Mouse (Mus musculus) gonadal fat pad, adult 2 months (tissue): Measurements from ENCODE around the gene Slc38a3. TPM values are rescaled to one million over a fixed set of nuclear protein-coding genes. Genes with fewer than 3 reads are reported as not detected.
"Not testable (repeated sequence)": the region's sequence is repeated elsewhere in the genome, so short reads cannot be mapped to it uniquely, and the experiment has no call there.

Experiments used
- DNase-seq: peaks from one replicate; pipeline ENCODE4 v3.0.0-alpha.2; 2012; ENCODE audit warnings: low read depth
- polyA plus RNA-seq: library from polyadenylated mRNA; depleted of rRNA; stranded (reverse); fragments of >200 nt; gene quantifications from 2 replicates; pipeline ENCODE4 v1.2.3, GENCODE M21; 2012

Slc38a3 gene
- polyA plus RNA-seq, 1 experiment: 10.5 TPM

DNA sequence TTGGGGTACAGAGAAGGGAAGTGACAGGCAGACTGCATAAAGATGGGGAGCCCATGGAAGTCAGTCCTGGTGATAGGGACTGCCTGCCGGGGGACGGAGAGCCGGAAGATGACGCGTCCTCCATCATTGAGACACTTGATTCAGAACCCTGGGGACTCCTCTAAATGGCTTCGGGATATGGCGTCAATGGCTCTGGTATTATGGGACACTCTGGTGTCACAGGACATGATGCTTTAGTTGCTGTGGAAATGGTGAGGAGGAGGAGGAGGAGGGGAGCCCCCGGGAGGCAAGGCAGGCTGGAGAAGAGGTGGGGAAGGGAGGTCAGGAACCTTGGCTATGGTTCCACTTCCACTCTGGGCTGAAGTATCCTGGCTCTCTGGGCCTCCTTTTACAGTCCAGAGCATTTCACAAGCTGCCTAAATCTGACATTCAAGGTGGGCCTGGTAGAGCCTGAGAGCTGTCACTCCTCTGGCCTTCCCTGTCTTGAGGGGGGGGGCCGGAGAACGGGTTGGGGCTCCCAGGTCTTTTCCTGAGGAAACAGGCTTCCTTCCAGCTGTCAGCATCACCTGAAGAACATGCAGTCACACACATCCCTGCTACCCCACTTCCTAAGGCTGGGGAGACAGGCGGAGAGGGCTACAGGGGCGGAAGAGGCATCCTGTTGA, 26.2 kb upstream of the Slc38a3 start:
- no peak for DNase-seq

DNA sequence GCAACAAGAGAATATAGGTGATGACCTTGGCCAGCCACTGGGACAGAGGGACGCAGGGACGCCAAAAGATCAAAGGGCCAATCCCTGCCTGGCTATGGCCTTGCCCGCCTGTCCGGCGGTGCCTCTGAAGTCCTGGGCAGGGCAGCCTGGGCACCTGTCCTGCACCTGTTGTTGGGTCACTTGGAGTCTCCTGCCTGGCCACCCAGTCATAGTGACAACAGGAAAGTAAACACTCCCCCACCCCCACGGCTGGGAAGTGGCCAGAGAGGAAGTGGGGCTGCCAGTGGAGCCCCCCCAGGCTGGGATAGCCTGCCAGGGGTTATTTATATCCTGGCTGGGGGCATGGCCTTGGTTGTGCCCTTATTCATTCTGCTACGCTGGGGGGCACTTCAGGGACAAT, 25.3 kb upstream of the Slc38a3 start:
- DNase-seq: no peak

- no peak for DNase-seq
These were observed 24.2 kb upstream of the Slc38a3 start for GRCm38 (mm10) chr9:107693433-107693987.

- no peak for DNase-seq
These were observed 23.5 kb upstream of the Slc38a3 start for GRCm38 (mm10) chr9:107692785-107693184.

DNA sequence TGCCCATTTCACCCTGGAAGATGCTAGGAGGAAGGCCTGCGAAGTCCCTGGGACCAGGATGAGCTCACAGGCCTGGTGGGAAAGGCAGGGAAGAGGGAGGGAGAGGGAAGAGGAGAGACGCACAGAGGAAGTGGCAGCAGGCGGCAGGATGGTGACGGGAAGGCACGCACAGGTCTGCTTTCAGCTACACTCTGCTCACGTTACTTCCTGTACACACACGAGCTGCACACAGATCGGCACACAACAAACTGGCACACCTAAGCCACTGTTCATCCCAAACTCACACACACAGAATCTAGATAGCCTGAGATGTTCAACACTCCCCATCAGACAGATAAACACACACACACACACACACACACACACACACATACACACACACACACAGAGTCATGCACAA, 21.1 kb upstream of the Slc38a3 start:
- DNase-seq: no peak

GRCm38 (mm10) chr9:107688939-107689338, 19.6 kb upstream of the Slc38a3 start:
- no peak for DNase-seq

GRCm38 (mm10) chr9:107688415-107688814, 19.1 kb upstream of the Slc38a3 start:
- DNase-seq: no peak

DNA sequence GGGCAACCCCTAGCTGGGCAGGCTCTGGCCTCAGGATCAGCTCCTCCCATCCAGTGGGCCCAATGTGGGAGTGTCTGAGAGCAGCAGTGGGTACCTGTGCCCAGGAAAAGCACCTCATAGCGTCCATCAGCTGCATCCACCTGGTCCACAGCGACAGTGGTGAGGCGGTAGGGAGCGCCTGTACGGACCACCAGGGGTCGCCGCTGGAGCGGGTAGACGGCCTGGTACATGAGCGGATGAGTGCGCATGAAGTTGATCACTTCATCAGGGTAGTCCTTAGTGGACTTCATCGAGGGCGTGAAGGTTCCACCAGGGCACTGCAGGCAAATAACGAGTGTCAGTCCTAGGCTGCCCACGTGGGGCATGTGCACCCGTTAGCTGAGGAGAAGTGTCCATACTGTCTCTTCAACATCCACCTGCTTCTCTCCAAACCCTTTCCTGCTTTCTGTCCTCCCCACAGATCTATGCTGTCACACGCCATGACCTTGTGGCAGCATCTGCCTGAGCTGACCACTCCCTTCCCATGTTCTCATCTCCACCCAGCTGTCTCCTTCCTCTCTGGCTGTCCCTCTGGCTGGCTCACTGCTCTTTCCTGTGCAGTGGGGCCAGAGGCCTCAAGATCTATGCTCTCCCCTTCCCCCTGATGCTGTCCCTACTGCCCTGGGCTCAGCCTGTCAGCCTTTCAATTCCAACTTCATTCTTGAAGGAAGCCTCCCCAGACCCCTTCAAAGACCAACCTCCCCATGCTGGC, 16.1 kb upstream of the Slc38a3 start:
- no peak for DNase-seq

GRCm38 (mm10) chr9:107682405-107682804, 13.1 kb upstream of the Slc38a3 start:
- no peak for DNase-seq

DNA sequence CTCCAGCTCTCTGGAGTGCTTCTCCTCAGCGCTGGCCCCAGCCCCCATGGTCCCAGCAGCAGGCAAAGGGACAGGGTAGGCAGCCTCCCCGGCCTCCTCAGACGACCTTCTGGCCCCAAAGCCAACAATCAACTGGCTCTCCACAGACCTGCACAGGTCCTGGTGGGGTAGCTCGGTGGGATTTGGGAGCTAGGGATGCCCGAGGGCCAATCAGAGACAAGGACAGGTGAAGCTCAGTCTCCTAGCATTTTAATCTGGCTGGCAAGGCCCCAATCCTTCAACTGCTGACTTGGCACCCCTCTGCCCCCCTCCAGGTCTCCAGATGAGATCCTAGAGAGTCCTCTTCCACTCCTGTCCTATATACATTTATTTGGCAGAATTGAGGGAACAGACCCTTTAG, 10.2 kb upstream of the Slc38a3 start, which contains the start of gene Gnat1:
Gnat1 (minus strand) TSS at position 212 of the 400 bp plus-strand sequence.
- no peak for DNase-seq

DNA sequence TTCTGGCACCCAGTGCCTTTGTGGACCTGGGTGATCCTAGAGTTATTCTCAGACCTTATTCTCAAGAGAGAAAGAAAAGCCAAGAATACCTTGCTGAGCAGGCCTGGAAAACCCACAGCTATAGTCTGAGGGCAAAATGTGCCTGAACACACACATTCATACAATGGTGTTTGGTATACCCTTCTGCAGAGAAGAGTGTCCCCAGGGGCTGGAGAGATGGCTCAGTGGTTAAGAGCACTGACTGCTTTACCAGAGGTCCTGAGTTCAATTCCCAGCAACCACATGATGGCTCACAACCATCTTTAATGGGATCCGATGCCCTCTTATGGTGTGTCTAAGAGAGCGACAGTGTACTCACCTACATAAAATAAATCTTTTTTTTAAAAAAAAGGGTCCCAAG, 9.5 kb upstream of the Slc38a3 start:
- no peak for DNase-seq

GRCm38 (mm10) chr9:107677819-107678526, 8.6 kb upstream of the Slc38a3 start:
- not testable (repeated sequence) for DNase-seq

- no peak for DNase-seq
These were observed 7.9 kb upstream of the Slc38a3 start for GRCm38 (mm10) chr9:107677091-107677784.

GRCm38 (mm10) chr9:107676302-107676701, 7.0 kb upstream of the Slc38a3 start:
- DNase-seq: no peak

DNA sequence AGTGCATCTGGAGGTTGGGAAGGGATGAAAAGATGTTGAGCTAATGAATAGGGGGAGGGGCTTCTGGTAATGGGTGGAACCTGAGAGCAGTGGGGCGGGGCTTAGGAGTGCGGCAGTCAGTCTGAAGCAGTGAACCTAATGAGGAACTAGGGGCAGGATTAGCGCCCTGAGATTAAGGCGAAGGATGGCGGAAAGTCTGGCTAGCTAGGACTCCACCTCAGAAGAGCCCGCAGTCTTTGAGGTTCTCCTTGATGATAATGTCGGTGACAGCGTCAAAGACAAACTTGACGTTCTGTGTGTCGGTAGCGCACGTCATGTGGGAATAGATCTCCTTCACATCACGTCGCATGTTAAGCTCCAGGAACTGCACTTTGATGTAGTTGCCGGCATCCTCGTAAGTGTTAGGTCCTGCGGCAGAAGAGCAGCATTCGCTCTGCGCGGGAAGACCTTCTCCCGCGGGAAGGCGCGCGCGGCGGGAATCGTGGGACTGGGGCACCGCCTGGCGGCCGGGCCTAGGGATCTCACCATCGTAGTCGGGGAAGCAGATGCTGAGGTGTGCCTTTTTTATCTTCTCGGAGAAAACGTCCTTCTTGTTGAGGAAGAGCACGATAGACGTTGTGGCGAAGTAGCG, 6.5 kb upstream of the Slc38a3 start:
- DNase-seq: no peak

DNA sequence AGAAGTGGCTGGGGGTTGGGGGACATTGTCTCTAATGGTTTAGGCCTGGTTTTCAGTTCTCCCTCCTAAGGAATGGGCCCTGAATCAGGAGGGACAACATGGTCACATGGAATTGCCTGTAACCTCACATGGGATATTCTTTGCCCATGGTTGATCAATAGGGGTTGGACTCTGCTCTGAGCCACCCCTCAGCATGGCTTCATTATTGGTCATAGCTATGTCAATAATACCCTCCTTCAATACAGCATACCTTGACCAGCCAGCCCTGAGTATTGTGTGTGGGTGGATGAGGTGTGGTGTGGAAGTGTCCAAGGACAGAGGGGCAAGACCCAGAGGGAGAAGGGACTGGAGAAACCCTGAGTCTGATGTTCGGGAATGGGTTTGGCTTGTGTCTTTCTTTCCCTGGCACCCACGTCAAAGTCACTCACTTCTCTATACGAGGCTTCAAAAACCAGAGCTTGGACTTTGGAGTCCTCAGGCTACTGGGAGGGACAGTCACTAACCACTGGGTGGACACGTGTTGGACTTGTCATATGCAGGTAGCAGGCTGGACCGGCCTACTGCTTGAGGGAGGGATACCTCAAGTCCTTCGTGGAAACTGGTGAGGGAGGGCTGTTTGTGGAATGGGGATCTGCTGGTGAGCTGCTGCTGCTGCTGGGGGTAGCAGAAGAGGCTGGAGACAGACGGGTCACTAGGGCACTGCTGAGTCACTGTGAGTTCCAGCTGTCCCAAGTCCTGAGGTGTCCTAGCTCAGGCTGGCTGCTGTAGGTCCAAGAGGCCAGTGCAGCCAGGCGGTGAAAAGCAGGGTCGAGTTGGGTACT, 5.5 kb upstream of the Slc38a3 start:
- DNase-seq: no peak

DNA sequence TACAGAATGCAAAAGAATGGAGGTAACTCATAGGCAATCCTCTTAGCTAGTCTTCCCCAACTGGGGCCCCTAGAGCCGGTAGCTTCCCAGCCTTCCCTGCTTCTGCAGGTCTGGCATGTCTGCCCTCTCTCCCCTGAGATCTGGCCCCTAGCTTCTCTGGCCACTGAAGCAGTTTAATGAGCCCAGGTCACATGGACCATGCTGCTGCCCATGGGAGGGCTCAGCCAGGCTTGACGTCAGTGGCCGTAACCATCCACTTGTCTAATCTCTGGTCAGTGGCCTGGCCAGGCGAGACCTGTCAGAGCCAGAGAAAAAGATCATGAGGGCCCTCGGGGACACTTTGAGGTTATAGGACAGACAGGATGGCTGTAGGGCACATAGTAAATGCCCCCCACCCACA, 929 bp upstream of the Slc38a3 start:
- DNase-seq: no peak

DNA sequence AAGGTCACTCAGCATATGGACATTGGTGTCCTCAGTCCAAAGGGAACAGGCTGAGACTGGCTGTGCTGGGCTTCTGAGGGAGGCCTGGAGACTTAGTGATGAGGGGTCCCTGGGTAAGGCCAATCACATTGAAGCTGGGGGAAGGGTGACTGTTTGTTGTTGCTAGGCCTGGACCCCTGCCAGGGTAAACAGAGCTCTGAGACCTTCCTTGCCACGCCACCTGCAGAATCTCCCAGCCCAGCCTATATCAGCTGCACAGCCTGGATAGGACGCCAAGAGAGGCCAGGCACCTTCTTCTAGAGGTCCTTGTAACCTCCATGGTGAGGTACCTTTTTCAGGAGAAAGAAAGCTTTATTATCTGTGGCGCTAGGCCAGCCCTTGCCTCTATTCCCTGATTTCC, 414 bp downstream of the Slc38a3 start:
- no peak for DNase-seq

DNA sequence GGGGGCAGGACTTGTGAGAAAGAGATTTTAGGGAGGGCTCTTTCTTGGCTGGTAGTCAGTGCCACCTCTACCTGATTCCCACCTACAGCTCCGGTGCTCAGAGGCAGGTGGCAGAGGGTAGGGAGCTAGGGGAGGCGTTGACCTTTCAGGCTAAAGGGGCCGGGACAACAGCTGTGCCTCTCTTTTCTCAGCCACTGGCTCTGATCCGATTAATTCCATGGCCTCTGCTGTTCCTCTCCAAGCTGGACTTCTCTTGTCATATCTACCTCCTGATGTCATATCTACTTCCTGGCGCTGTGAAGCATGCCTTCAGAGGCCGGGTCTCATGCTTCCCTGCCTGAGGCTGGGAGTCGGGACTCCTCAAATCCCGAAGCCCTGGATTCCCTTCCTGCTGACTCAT, 1.3 kb downstream of the Slc38a3 start:
- no peak for DNase-seq

- DNase-seq: no peak
These were observed 2.1 kb downstream of the Slc38a3 start for GRCm38 (mm10) chr9:107667219-107667618.
